Mouse (Mus musculus) myocyte (in vitro differentiated cells): Measurements from ENCODE around the gene Dph7. TPM values are rescaled to one million over a fixed set of nuclear protein-coding genes. Genes with fewer than 3 reads are reported as not detected.

Experiments used
- H3K27me3 ChIP-seq: one replicate; pipeline ENCODE4 v1.6.1; 2011; ENCODE audit not compliant: control insufficient read depth, insufficient read depth, insufficient read length
- H3K36me3 ChIP-seq: one replicate; pipeline ENCODE4 v1.6.1; 2011; ENCODE audit not compliant: control insufficient read depth, insufficient read depth
- H3K4me2 ChIP-seq: one replicate; pipeline ENCODE4 v1.6.1; 2011; ENCODE audit warnings: low read depth, control low read depth
- H3K4me3 ChIP-seq: one replicate; pipeline ENCODE4 v1.5.1; 2011; ENCODE audit warnings: mild to moderate bottlenecking, control low read depth, moderate library complexity
- H3K79me2 ChIP-seq: one replicate; pipeline ENCODE4 v1.6.1; 2011; ENCODE audit not compliant: control insufficient read depth, insufficient read depth
- H3ac ChIP-seq: one replicate; pipeline ENCODE4 v1.6.1; 2011; ENCODE audit not compliant: control insufficient read depth, insufficient read length
- CEBPB ChIP-seq: IDR thresholded peaks from 2 replicates; pipeline ENCODE4 v1.6.1; 2011; ENCODE audit warnings: mild to moderate bottlenecking, moderate library complexity; ENCODE audit not compliant: poor library complexity, insufficient read depth, severe bottlenecking
- E2F4 ChIP-seq: IDR thresholded peaks from one replicate; pipeline ENCODE4 v1.6.1; 2011; ENCODE audit warnings: mild to moderate bottlenecking, control low read depth, moderate library complexity; ENCODE audit not compliant: insufficient read depth
- MAX ChIP-seq: IDR thresholded peaks from one replicate; pipeline ENCODE4 v1.6.1; 2011; ENCODE audit warnings: low read depth, mild to moderate bottlenecking, control low read depth
- MYOD1 ChIP-seq, 3 experiments: IDR thresholded peaks; one replicate each; pipeline ENCODE4 v1.6.1; 2011; ENCODE audit warnings: control low read depth in 2 of 3, low read depth in 2 of 3, mild to moderate bottlenecking in 2 of 3, moderate library complexity in 1 of 3; ENCODE audit not compliant: insufficient read length in 2 of 3, control insufficient read depth in 1 of 3
- MYOG ChIP-seq, 3 experiments: IDR thresholded peaks; one replicate each; pipeline ENCODE4 v1.6.1; 2011; ENCODE audit warnings: control low read depth in 2 of 3, low read depth in 2 of 3, mild to moderate bottlenecking in 2 of 3; ENCODE audit not compliant: insufficient read length in 2 of 3, control insufficient read depth in 1 of 3, insufficient read depth in 1 of 3
- POLR2A ChIP-seq: IDR thresholded peaks from one replicate; pipeline ENCODE4 v1.6.1; 2011; ENCODE audit warnings: low read depth, mild to moderate bottlenecking, control low read depth, moderate library complexity; ENCODE audit not compliant: insufficient read length
- POLR2AphosphoS2 ChIP-seq: IDR thresholded peaks from one replicate; pipeline ENCODE4 v1.6.1; 2011; ENCODE audit warnings: low read depth, control low read depth; ENCODE audit not compliant: insufficient read length
- REST ChIP-seq: IDR thresholded peaks from one replicate; pipeline ENCODE4 v1.6.1; 2011; ENCODE audit warnings: mild to moderate bottlenecking, control low read depth, moderate library complexity; ENCODE audit not compliant: insufficient read depth, insufficient read length
- SRF ChIP-seq: IDR thresholded peaks from one replicate; pipeline ENCODE4 v1.6.1; 2011; ENCODE audit warnings: low read depth; ENCODE audit not compliant: control insufficient read depth, insufficient read length
- TCF12 ChIP-seq: IDR thresholded peaks from one replicate; pipeline ENCODE4 v1.6.1; 2011; ENCODE audit warnings: mild to moderate bottlenecking, control low read depth; ENCODE audit not compliant: poor library complexity, insufficient read depth, severe bottlenecking
- TCF3 ChIP-seq: IDR thresholded peaks from one replicate; pipeline ENCODE4 v1.6.1; 2011; ENCODE audit warnings: low read depth, control low read depth; ENCODE audit not compliant: insufficient read length
- USF1 ChIP-seq: IDR thresholded peaks from one replicate; pipeline ENCODE4 v1.6.1; 2011; ENCODE audit warnings: low read depth, mild to moderate bottlenecking, control low read depth, moderate library complexity
- polyA plus RNA-seq: library from polyadenylated mRNA; unstranded; fragments of >200 nt; fragmentation: generic; extraction: Trizol; gene quantifications from one replicate; pipeline ENCODE4 v1.2.1, GENCODE M21; 2012; ENCODE audit warnings: missing spikeins

Gene Dph7
- polyA plus RNA-seq, 1 experiment: 11.7 TPM

GRCm38 (mm10) chr2:25008250-25008649, 46.0 kb downstream of the Dph7 start:
- H3K4me3 ChIP-seq: no peak overlapping the region
- no peaks in the 10 kb centered on the region for H3K36me3 ChIP-seq
- no peak overlapping the region for H3K4me2 ChIP-seq
- TF ChIP-seq MAX (no peak), POLR2AphosphoS2 (no peak), TCF12 (no peak), REST (no peak), CEBPB (no peak), E2F4 (no peak), USF1 (no peak), MYOG (IDR thresholded peaks at IDR 0.05; ENCODE audit: control insufficient read depth in 1 of 3, insufficient read depth in 1 of 3, insufficient read length in 2 of 3, low read depth in 2 of 3) (no peak), MYOD1 (IDR thresholded peaks at IDR 0.05; ENCODE audit: control insufficient read depth in 1 of 3, insufficient read length in 2 of 3, low read depth in 2 of 3) (no peak), SRF (no peak), TCF3 (no peak), POLR2A (no peak)
- no peaks in the 10 kb centered on the region for H3K27me3 ChIP-seq
- H3K79me2 ChIP-seq: no peaks in the 10 kb centered on the region
- H3ac ChIP-seq: no peak overlapping the region

Other genes starting within 250 kb of the Dph7 start
- 0.06 TPM for gene Cacna1b, start 199.2 kb upstream of the Dph7 start, polyA plus RNA-seq
- gene Ehmt1, start 42.8 kb upstream of the Dph7 start, polyA plus RNA-seq: 14.8 TPM
- 4.8 TPM for gene Arrdc1, start 27.1 kb upstream of the Dph7 start, polyA plus RNA-seq
- 21.7 TPM for gene Zmynd19, start 12.6 kb upstream of the Dph7 start, polyA plus RNA-seq
- gene Mrpl41, start 12.7 kb downstream of the Dph7 start, polyA plus RNA-seq: 79.7 TPM
- 8.8 TPM for gene Pnpla7, start 13.6 kb downstream of the Dph7 start, polyA plus RNA-seq
- gene Nsmf, start 92.0 kb downstream of the Dph7 start, polyA plus RNA-seq: 33.7 TPM
- not detected for gene Entpd8, start 117.9 kb downstream of the Dph7 start, polyA plus RNA-seq
- gene Noxa1, start 132.7 kb downstream of the Dph7 start, polyA plus RNA-seq: not detected
- gene Nrarp, start 218.4 kb downstream of the Dph7 start, polyA plus RNA-seq: 1.3 TPM
- gene Tor4a, start 234.5 kb downstream of the Dph7 start, polyA plus RNA-seq: 9.2 TPM
- 55.8 TPM for gene Nelfb, start 249.1 kb downstream of the Dph7 start, polyA plus RNA-seq